Mouse (Mus musculus) lung, adult 2 months (tissue): ENCODE data around the gene Rinl.

Experiments
- CTCF ChIP-seq: fragments of 200-500 bp; IDR thresholded peaks from 2 replicates; pipeline ENCODE4 v1.5.1; 2011; ENCODE audit warnings: mild to moderate bottlenecking, low read length, control low read depth; ENCODE audit not compliant: insufficient read depth
- POLR2A ChIP-seq: fragments of 200-500 bp; IDR thresholded peaks from 2 replicates; pipeline ENCODE4 v1.6.1; 2011; ENCODE audit warnings: low read depth, mild to moderate bottlenecking, control low read depth, low read length, borderline replicate concordance; ENCODE audit errors: extremely low read depth

DNA sequence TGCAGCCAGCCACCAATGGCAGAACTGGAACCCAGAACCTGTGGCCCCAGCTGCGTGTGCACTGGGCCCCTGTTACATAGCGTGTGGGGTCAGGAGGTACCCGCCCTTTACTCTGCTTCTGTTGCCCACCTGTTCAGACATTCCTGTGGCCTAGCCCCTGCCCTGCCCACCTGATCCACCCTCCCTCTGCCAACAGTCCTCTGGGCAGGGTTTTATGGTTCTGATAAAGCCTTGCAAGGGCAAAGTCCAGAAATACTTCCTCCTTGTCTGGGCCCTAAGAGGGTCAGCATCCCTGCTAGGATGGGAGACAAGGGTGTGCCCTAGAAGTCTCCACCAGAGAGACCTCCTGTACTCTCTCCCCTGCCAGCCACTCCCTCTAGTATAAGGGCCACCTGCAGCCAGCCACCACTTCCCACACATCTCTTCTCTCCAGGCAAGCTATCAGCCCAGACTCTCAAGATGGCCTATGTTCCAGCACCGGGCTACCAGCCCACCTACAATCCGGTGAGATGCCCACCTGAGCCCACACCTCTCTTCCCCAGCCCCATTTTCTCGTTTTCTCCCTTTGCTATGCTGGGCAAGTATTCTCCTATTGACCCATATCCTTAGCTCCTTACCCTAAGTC is 45.1 kb downstream of the Rinl start, which contains the start of gene Lgals4:
- no peak for TF ChIP-seq CTCF
- TF ChIP-seq POLR2A = no peak
